Mouse (Mus musculus) CH12.LX (cell line): ENCODE measurements around the gene Hist1h2bc.

Source experiments
- CTCF ChIP-seq, 2 experiments: IDR thresholded peaks in 1 of 2; conservative IDR thresholded peaks in 1 of 2; 2 replicates each; pipeline ENCODE4 v1.5.1; 2011 to 2012; ENCODE audit warnings: low read depth in 2 of 2, low read length in 2 of 2, improper control_type of control experiment in 1 of 2, inconsistent platforms in 1 of 2, mild to moderate bottlenecking in 1 of 2, moderate library complexity in 1 of 2
- KAT2A ChIP-seq: IDR thresholded peaks from 2 replicates; pipeline ENCODE4 v1.6.1; 2012; ENCODE audit warnings: low read length, improper control_type of control experiment, inconsistent platforms; ENCODE audit not compliant: insufficient replicate concordance
- MAX ChIP-seq: IDR thresholded peaks from 2 replicates; pipeline ENCODE4 v1.6.1; 2011; ENCODE audit warnings: low read length, improper control_type of control experiment
- MXI1 ChIP-seq: IDR thresholded peaks from 2 replicates; pipeline ENCODE4 v1.6.1; 2011; ENCODE audit warnings: mild to moderate bottlenecking, low read depth, low read length, improper control_type of control experiment
- POLR2A ChIP-seq: IDR thresholded peaks from 2 replicates; pipeline ENCODE4 v1.6.1; 2011; ENCODE audit warnings: low read depth, mild to moderate bottlenecking, improper control_type of control experiment, low read length
- RCOR1 ChIP-seq: conservative IDR thresholded peaks from 2 replicates; pipeline ENCODE4 v1.6.1; 2012; ENCODE audit warnings: low read depth, mild to moderate bottlenecking, inconsistent platforms, low read length, improper control_type of control experiment

- TF ChIP-seq MXI1: peak; percentile 87
- no peak for TF ChIP-seq CTCF (conservative IDR thresholded peaks at IDR 0.05 in 1 of 2, IDR thresholded peaks at IDR 0.05 in 1 of 2; ENCODE audit: low read depth in 2 of 2, low read length in 2 of 2)
- TF ChIP-seq MAX: peak; percentile 52; the same call in 1 of the 2 replicates
- TF ChIP-seq POLR2A: peak; percentile 100
- TF ChIP-seq KAT2A: 0 out of 2 replicates have a peak, but pooled peaks have one; percentile 0
- peak; percentile 98 for TF ChIP-seq RCOR1
These were observed 14.3 kb downstream of the Hist1h2bc start, which contains the start of gene Hist1h4c for GRCm38 (mm10) chr13:23698300-23698693.
